Mouse (Mus musculus): ENCODE results near the gene Enpp6.

DNA sequence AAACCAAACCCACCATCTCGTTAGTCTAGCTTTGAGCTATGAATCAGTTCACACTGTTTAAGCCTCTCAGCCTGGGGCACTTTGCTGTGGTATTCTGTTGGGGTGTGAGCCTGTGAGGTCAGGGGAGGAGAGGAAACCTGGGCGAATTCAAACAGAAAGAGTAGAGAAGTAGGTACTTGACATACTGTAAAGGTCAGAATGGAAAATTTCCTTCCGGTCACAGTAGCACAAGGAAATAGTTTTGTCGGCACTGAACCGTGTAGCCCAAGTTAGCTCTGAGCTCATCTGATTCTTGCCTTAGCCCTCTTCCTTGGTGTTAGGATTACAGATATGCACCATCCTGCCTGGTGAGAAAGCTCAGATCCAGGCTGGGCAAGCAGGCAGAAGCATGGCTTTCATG is 4.4 kb downstream of the Enpp6 start:
- TF ChIP-seq CTCF (conservative IDR thresholded peaks at IDR 0.05; ENCODE audit: insufficient read depth, insufficient read length, low read depth, low read length) (no peak), POLR2A (IDR thresholded peaks at IDR 0.05; ENCODE audit: low read depth, low read length) (no peak)

All from kidney, adult 2 months (tissue).